Mouse (Mus musculus) brown adipose tissue, adult 24 weeks (tissue): ENCODE results near the gene Klk8. TPM values are rescaled to one million over a fixed set of nuclear protein-coding genes. Genes with fewer than 3 reads are reported as not detected.

ENCODE experiments used
- H3K27ac ChIP-seq: fragments of 200-500 bp; replicated peaks from 2 replicates; pipeline ENCODE4 v1.5.1; 2012; ENCODE audit warnings: low read depth, mild to moderate bottlenecking, low read length
- H3K4me1 ChIP-seq: fragments of 200-500 bp; 2 replicates; pipeline ENCODE4 v1.6.1; 2012; ENCODE audit warnings: low read length, mixed read lengths; ENCODE audit not compliant: control insufficient read depth, insufficient read depth, insufficient read length
- H3K4me3 ChIP-seq: fragments of 200-500 bp; 2 replicates; pipeline ENCODE4 v1.5.1; 2012; ENCODE audit warnings: low read depth, mild to moderate bottlenecking, low read length, moderate library complexity; ENCODE audit not compliant: insufficient read depth
- polyA plus RNA-seq: library from polyadenylated mRNA; stranded (reverse); fragments of >200 nt; gene quantifications from 2 replicates; pipeline ENCODE4 v1.2.4, GENCODE M21; 2012; ENCODE audit not compliant: missing spikeins, insufficient read depth, insufficient read length

Gene Klk8
- polyA plus RNA-seq, 1 experiment, result 3.4 TPM

GRCm38 (mm10) chr7:43780241-43780640, 17.1 kb upstream of the Klk8 start:
- Histone ChIP-seq H3K27ac (no peak overlapping the region), H3K4me1 (0 out of 2 replicates have a peak, but pooled peaks cover 6% of the 10 kb centered on the region), H3K4me3 (no peak overlapping the region)

GRCm38 (mm10) chr7:43780746-43781145, 16.6 kb upstream of the Klk8 start, which contains the start of gene Klk10:
Gene Klk10, plus strand, starts transcription at chr7:43781035.
- H3K4me3 ChIP-seq, result no peak within 1 kb of the TSS
- H3K27ac ChIP-seq, result no peak within 1 kb of the TSS

GRCm38 (mm10) chr7:43781541-43781940, 15.8 kb upstream of the Klk8 start:
- Histone ChIP-seq H3K4me1 (0 out of 2 replicates have a peak, but pooled peaks cover 6% of the 10 kb centered on the region), H3K4me3 (no peak overlapping the region), H3K27ac (no peak overlapping the region)

More at GRCm38 (mm10) chr7:43780746-43781145, 16.6 kb upstream of the Klk8 start, which contains the start of gene Klk10:
- 0 out of 2 replicates have a peak, but pooled peaks cover 6% of the 10 kb centered on the region for H3K4me1 ChIP-seq

- Histone ChIP-seq H3K27ac (no peak overlapping the region), H3K4me1 (0 out of 2 replicates have a peak, but pooled peaks cover 6% of the 10 kb centered on the region), H3K4me3 (peak overlapping the region; percentile 51)
These were observed 14.8 kb upstream of the Klk8 start for GRCm38 (mm10) chr7:43782275-43783265.

- Histone ChIP-seq H3K27ac (no peak overlapping the region), H3K4me1 (0 out of 2 replicates have a peak, but pooled peaks cover 4% of the 10 kb centered on the region), H3K4me3 (no peak overlapping the region)
These were observed 12.1 kb upstream of the Klk8 start for GRCm38 (mm10) chr7:43785286-43785685.

GRCm38 (mm10) chr7:43788096-43788495, 9.3 kb upstream of the Klk8 start:
- Histone ChIP-seq H3K4me3 (no peak overlapping the region), H3K27ac (no peak overlapping the region), H3K4me1 (no peaks in the 10 kb centered on the region)

- no peaks in the 10 kb centered on the region for H3K4me1 ChIP-seq
- no peak overlapping the region for H3K4me3 ChIP-seq
- H3K27ac ChIP-seq, result no peak overlapping the region
These were observed 8.1 kb upstream of the Klk8 start for GRCm38 (mm10) chr7:43789295-43789694.

- Histone ChIP-seq H3K27ac (no peak within 1 kb of the TSS), H3K4me1 (no peaks in the 10 kb centered on the region), H3K4me3 (no peak within 1 kb of the TSS)
These were observed 5.8 kb upstream of the Klk8 start, which contains the start of gene Klk9 for GRCm38 (mm10) chr7:43791591-43791990. Gene Klk9, plus strand, starts transcription at chr7:43791891.

GRCm38 (mm10) chr7:43796355-43796754, 1.0 kb upstream of the Klk8 start:
- no peak overlapping the region for H3K27ac ChIP-seq
- H3K4me1 ChIP-seq, result peaks cover 2% of the 10 kb centered on the region; the same call in 1 of the 2 replicates
- peak overlapping the region; percentile 71; the same call in 1 of the 2 replicates for H3K4me3 ChIP-seq

GRCm38 (mm10) chr7:43797844-43798462, 576 bp downstream of the Klk8 start:
- H3K27ac ChIP-seq, result no peak overlapping the region
- peak overlapping the region; percentile 71 for H3K4me3 ChIP-seq
- peaks cover 2% of the 10 kb centered on the region; the same call in 1 of the 2 replicates for H3K4me1 ChIP-seq

- Histone ChIP-seq H3K4me1 (peaks cover 2% of the 10 kb centered on the region; the same call in 1 of the 2 replicates), H3K4me3 (no peak overlapping the region), H3K27ac (no peak overlapping the region)
These were observed 2.5 kb downstream of the Klk8 start for GRCm38 (mm10) chr7:43799876-43800275.

GRCm38 (mm10) chr7:43810994-43811393, 13.6 kb downstream of the Klk8 start, which contains the start of gene Klk7:
Gene Klk7, plus strand, starts transcription at chr7:43811294.
- Histone ChIP-seq H3K4me1 (no peaks in the 10 kb centered on the region), H3K27ac (no peak within 1 kb of the TSS)

GRCm38 (mm10) chr7:43815211-43815610, 17.8 kb downstream of the Klk8 start:
- Histone ChIP-seq H3K27ac (no peak overlapping the region), H3K4me1 (no peaks in the 10 kb centered on the region)

More at GRCm38 (mm10) chr7:43810994-43811393, 13.6 kb downstream of the Klk8 start, which contains the start of gene Klk7:
- no peak within 1 kb of the TSS for H3K4me3 ChIP-seq

GRCm38 (mm10) chr7:43816746-43817145, 19.4 kb downstream of the Klk8 start:
- Histone ChIP-seq H3K4me3 (no peak overlapping the region), H3K27ac (no peak overlapping the region), H3K4me1 (no peaks in the 10 kb centered on the region)

More at GRCm38 (mm10) chr7:43815211-43815610, 17.8 kb downstream of the Klk8 start:
- H3K4me3 ChIP-seq, result no peak overlapping the region

- H3K4me3 ChIP-seq, result no peak overlapping the region
- no peaks in the 10 kb centered on the region for H3K4me1 ChIP-seq
- no peak overlapping the region for H3K27ac ChIP-seq
These were observed 24.2 kb downstream of the Klk8 start for GRCm38 (mm10) chr7:43821581-43821980.
